Mouse (Mus musculus): ENCODE measurements around the gene 4930562C15Rik.

4930562C15Rik gene

DNA sequence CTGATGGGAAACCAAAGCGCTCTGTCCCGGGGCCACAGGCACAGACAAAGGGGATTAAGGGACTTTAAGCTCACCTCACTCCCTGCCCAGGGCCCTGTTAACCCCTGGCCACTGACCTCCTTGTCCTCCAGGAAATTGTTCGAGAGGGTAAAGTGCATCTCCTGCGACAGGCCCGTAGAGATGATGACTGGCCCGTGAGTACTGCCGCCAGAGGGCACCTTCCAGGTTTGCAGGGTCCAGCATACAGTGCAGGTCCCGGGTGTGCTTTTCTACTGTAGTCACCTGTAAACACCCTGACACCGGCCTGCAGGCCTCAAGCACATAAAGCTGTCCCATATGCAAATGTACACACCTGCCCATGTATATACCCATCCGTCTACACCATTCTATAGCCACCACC lies 26.2 kb downstream of the 4930562C15Rik start:
- peak; percentile 31 for DNase-seq (ENCODE audit: low read depth)

DNA sequence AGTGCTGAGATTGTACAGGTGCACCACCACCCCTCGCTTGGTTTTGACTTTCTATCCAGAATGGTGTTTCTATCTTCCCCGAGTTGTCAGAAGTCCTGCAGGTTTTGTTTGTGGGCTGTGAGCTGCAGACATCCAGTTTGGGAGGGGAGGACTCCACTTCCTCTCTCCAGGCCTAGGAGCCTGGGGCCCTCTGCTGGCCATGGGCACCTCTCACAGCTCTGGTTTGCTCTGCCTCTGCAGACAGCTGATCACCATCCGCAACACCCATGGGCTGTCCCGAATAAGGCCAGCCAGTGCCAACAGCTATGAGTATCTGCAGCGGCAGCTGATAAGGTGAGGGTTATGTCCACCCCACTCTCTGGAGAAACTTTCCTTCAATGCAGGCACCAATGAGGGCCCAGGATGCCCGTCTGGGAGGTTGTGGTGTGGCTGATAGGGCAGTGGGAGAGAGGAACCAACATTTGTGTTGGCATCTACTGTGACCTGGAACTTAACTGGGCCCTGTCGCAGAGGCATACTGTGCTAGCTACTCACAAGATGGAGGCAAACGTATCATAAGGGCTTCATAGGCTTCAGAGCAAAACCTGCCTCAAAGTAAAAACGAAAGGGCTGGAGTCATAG lies 27.8 kb downstream of the 4930562C15Rik start:
- DNase-seq (ENCODE audit: low read depth), result peak; percentile 72

DNA sequence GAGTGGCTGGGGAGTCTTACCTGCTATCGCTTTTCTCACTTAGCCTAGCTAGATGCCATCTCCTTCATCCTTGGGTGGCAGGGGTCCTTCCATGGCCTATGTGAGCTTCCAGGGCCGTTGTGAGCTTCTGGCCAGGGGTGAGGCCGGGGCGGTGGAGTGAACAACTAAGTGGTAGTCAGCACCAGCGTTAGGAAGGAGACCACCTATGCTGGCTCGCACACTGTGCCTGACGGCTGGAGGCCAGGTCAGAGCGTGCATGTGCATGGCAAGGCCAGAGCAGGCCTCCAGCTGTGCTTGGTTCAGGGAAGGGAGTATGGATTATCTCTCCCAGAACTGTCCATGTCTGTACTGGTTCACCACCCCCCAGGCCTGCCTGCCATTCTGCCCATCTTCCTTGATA lies 28.5 kb downstream of the 4930562C15Rik start:
- DNase-seq (ENCODE audit: low read depth), result no peak

DNA sequence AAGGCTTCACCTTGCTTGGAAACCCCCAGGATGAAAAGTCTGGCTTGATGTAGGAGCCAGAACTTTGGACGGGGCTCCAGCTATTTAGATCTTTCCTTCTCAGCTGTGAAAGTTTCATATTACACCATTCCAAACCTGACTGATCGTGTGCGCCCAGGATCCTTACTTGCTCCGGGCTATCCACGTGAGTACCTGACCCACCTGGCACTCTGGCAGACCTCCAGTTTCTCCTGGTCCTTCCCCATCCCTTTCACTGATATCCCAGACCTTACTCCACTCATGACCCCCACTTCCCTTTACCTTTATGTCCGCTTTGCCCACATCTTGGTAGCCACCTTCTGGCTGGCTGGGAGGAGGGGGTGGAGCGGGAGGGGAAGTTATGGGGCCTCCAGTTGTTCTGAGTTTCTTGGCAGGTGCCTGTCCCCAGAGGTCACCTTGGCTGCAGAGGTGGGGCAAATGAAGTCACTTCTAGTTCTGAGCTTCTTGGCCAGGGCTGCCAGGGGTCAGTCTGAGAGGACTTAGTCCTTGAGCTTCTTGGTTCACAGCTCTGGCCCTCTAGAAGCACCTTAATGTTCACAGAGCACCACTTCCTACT lies 31.0 kb downstream of the 4930562C15Rik start:
- no peak for DNase-seq (ENCODE audit: low read depth)

DNA sequence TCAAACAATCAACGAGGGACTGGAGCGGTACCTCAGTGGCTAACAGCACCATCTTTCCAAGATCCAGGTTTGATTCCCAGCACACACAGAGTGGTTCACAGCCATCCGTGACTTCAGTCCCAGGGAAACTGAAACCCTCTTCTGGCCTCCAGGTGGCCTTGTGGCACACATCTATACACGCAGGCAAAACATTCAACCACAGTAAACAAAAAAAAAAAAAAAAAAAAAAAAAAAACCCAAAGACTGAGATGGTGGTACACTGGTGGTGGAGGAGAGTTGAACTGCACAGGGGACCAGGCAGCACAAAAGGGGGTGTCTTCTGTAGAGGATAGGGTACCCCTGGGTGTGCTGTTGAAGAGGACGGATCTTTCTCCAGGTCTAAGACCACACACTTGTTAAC lies 35.3 kb downstream of the 4930562C15Rik start:
- no peak for DNase-seq (ENCODE audit: low read depth)

DNA sequence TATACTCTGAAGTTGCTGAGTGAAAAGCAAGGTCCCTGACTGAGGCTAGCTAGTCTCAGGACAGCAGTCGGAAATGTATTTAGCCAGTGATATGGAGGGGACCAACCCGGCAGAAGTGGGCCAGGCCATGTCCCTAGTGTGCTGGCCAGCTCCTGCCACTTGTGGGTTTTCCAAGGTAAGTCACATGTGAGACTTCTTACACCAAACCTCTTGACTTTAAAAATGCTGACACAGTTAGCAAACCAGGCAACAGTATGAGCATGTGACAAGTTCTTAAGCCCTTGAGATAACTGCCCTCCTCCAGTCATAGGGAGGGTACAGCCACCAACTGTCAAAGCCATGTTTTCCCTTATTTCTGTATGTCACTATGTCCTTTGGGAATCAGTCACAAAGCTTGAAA lies 36.7 kb downstream of the 4930562C15Rik start:
- DNase-seq (ENCODE audit: low read depth), result peak; percentile 3

DNA sequence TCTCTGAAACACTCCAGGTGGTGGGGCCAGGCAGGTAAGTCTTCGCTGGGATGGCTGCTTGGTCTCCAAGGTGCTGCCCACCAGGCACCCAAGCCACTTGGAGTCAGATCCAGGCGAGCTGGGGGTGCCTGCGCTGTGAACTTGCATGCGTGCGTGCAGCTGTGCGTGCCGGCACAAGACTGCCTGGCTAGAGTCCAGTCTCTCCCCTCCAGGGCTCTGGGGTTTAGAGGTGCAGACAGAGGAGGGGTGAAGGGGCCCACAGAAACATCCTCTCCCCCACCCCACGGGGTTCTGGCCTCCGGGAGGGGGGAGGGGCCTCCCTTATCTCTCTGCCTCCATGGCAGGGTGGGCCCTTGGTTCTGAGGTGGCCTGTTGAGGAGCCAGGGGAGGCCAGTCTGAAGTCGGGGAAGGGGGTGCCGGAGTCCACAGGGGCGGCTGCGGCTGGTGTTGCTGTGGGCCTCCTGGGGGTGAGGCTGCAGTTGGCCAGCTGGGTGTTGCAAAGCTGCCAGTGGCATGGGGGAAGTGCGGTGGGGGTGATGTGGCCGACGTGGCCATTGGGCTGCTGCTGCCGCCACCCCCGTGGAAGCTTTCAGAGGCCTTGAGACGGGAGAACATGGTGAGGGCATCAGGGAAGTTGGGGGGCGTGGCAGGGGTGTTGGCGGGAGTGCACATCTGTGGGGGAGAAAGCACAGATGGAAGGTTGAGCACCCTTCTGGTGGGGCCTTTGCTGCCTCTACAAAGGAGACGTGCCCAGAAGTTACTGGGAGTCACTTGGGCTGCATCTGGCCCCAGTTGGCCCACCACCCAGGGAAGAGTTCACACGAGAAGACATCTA lies 40.2 kb downstream of the 4930562C15Rik start:
- no peak for DNase-seq (ENCODE audit: low read depth)

DNA sequence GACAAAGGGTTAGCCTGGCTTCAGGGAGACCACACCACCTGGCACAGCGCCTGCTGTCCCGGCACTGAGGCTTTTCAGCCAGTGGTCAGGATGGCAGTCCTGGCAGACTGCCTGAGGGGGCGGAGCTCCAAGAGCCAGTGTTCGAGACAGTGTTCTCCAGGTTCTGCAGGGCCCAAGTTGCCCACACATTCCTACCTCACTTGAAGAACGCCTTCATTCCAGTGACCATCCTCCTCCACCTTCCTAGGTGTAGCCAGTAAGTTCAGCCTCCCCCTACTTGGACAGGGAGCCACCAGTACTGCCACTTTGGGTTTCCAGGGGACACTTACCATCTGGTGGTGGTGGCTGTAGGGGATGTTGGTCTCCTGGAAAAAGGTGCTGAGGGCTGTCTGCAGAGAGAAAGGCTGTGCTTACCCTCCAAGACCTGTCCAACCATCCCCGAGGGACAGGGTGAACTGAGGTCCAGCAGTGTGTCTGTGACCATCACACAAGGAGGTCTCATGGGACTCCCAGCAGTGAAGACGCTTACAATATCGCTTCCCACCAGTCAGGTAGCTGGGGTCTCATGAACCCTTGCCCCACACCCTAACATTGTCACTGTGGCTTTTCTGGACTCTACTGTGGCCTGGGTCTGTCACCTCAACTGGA lies 40.9 kb downstream of the 4930562C15Rik start:
- DNase-seq (ENCODE audit: low read depth), result no peak

DNA sequence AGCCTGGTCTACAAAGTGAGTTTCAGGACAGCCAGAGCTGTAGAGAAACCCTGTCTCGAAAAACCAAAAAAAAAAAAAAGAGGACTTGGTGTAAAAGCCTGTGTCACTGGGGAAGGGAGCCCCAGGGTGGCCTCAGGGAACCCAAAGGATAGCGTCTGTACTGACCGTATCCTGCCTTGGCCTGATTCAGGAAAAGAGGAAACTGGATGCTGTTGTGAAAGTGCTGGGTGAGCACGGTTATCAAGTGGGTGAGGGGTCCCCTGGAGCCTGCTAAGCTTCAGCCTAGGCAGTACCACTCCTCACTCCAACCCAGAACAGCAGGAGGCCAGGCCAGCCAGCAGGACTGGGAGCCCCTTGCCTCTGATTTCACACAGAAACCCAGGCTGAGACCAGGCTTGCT lies 42.0 kb downstream of the 4930562C15Rik start:
- DNase-seq (ENCODE audit: low read depth), result no peak

DNA sequence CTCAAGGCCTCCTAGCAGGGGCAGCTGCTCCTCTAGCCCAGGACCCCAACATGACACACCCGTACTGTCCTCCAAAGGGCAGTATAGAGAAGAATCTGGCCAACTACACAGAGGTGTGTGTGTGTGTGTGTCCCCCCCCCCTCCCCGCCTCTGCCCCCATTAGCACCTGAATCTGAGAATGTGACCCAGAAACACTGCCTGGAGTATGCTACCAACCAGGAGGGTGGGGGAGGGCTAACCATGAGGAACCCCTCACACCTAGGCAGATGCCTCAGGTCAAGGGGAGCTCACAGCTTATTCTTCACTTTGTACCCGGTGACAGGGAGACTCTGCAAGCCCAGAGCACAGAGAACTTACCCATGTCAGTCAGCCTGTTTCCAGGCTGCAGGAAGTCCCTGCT lies 42.5 kb downstream of the 4930562C15Rik start:
- DNase-seq (ENCODE audit: low read depth), result no peak

DNA sequence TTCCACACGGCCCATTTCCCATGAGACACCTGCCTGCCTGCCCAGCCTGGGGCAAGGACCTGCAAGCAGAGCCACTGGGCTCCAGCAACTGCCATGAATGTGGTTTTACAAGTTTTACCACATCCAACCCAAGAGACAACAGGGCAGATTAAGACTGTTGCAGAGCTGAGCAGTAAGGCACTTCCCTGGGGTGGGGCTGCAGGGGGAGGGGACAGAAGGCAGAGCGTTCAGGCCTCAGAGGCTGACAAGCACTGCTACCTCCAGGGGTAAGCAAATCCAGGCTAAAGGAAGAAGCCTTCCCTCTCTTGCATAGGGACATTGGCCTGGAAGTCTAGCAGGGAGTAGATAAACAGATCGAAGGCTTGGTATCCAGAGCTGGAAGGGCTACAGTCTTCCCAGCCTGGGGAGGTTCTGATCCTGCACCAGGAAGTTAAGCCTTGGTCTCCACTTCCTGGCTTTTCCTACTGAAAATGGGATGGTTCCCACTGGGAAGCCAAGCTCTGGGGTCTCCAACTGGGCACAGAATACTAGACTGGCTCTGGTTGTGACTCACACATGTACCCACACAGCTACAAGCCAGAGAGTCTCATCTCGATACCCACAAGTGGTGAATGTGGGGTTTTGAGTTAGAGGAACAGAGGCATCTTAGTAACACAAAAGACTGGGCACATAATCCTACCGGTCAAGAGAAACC lies 43.1 kb downstream of the 4930562C15Rik start:
- DNase-seq (ENCODE audit: low read depth), result peak; percentile 81

DNA sequence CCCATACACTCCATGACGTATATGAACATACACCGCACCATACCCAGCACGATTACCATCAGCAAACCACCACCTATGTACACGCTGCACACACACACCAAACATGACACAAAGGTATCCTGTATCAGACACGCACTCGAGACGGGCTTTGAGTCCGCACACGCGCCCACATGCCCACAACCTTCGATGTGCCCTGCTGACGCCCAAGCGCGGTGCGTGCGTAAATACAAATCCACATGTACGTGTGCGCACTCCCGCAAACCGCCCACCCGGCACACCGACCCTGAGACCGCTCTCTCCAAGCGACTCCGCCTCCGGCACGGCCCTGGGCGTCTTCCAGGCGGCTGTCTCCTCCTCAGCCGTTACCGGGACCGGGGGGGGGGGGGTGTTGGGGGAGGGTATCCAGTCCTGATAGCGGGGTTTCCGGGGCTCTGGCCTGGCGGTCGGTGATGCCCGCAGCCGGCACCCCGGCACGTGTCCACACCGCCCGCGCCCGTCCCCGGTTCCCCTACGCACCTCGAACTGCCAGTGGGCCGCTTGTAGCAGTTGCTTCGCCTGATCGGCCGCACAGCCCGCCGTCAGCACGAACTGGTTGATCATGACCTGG lies 44.0 kb downstream of the 4930562C15Rik start:
- peak; percentile 86 for DNase-seq (ENCODE audit: low read depth)

DNA sequence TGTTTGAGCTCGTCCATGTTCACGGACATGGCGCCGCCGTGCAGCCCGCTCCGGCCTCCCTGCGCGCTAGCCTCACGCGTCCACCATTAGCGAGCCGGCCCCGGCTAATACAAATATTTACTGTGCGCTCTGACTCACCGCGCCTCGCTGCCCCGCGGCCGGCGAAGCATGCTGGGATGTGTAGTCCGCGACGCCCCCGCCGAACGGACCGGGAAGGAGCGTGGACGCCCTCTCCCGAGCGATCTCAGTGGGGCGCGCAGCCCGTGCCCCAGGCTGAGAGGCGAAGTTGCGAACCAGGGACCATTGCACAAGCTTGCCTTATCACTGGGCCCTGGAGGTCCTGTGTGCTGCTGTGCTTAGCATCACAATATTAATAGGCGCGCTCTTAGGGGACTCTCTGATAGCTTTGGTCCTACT lies 44.5 kb downstream of the 4930562C15Rik start:
- DNase-seq (ENCODE audit: low read depth), result peak; percentile 84

DNA sequence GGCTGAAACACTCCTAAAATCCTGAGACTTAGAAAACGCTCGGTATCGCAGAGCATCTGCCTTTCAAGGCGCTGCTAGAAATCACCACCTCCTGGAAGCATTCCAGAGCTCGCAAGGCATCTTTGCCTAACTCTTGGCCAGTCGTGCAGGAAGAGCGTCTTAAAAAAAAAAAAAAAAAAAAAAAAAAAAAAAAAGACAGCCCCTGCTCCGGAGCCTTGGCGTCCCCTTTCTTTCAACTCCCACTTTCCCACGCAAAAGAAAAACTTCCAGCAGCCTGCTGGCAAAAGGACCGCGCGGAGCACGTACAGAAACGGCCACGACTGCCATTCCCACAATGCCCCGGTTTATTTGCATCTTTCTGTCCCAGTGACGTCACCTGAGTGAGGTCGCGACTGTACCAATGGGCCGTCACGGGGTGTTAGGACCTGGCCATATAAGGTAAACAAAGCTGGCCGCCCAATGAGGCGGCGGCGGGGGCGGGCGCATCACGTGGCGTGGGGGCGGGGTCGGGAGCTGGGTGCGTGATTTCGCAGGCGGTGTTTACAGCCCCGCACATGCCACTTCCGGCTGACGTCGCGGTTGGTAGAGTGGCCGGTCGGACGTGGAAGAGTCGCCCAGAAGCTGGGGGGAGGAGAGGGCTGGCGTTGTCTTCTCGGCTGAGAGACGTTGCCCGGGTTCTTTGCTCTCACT lies 45.1 kb downstream of the 4930562C15Rik start, which contains the start of gene Ubald1:
Gene Ubald1, minus strand, starts transcription at position 180 of the 690 bp plus-strand sequence.
- DNase-seq (ENCODE audit: low read depth), result peak; percentile 96

DNA sequence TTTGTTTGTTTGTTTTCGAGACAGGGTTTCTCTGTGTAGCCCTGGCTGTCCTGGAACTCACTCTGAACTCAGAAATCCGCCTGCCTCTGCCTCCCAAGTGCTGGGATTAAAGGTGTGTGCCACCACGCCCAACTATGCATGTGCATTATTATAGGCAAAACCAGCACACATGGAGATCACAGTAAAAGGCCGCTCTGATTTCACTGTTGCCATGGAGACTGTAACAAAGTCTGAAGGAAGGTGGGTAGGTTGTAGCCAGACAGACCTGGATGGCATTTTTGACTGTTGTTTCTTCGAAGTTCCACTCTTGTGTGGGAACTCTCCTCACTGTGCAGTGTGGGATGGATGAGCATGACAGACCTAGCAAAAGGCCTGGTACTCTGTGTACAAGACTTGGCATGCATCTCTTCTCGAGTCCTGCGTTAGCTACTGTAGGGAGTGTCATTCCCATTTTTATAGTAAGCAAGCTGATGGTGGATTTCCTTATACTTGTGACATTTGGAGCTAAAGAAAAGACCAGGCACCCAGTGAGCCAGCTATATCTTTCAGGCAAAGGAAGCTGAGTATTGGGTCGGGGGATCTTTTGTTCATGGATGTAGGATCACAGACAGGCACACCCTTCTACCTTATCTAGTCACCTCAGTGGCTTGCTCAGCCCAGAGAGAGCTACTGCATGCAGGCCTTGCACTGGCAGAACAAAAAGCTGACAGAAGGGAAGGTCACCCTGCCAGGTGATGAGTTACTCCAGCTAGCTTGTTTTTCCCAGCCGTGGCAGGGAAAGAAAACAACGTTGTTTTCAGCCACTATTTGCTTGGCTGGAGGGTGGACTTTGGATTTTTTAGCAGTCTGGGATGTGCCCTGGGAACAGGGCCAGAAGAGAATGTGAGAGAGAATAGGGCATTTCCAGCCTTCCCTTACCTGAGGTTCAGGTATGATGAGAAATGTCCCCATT lies 46.5 kb downstream of the 4930562C15Rik start:
- DNase-seq (ENCODE audit: low read depth), result peak; percentile 68

DNA sequence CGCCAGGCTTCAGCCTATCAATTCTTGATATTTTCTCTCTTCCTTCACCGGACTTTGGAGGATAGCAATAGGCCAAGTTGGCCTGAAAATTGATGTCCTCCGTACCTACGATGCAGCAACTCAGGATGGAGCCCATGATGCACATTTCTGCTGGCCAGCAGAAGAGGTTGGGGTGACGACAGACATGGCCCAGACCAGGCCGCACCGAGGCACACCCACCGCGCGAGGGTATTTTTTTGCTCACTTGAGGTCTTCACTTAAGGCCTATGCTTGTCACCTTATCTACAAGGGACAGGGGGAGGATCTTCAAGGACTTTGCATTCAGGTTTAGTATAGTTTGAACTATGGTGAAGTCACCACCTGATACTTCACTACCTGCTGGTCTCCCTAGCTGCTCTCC lies 49.7 kb downstream of the 4930562C15Rik start:
- DNase-seq (ENCODE audit: low read depth), result no peak

DNA sequence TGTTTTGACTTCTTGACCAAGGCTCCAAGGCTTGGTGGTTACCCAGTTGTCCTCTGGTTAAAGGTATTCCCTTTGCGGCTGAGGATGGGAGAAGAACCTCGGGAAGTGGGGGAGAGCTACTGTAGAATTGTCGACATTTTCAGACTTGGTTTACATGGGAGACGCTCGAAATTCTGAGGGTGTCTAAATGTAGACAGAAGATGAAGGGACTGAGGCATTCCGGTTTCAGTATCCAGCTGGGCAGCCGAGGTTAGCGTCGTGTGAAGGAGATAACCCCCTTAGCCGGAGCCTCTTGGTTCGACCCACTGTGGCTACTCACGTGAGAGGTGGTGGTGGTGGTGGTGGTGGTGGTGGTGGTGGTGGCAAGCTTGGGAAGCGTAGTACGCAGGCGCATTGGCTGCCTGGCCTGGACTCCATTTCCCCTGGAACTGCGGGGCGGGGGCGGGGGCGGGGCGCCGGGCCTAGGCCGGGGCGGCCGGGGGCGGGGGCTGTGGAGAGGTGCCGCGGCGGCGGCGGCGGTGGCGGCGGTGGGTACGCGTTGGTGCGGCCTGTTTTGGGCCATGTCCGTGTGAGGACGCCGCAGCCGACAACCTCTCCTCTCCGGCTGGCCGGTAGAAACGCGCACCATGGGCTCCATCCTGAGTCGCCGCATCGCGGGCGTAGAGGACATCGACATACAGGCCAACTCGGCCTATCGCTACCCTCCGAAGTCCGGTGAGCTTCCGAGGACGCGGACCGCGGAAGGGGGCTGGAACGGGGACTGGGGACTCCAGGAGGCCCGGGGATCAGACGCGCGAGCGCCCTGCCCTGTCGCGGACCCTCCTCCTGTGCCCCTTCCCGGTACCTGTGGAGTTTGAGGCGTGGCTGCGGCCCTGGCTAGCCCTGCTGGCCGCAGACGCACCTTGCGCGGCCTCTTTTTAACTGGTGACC lies 50.8 kb downstream of the 4930562C15Rik start, which contains the start of gene Mgrn1:
Gene Mgrn1, plus strand, starts transcription at position 490 of the 930 bp plus-strand sequence.
- DNase-seq (ENCODE audit: low read depth), result peak; percentile 87

DNA sequence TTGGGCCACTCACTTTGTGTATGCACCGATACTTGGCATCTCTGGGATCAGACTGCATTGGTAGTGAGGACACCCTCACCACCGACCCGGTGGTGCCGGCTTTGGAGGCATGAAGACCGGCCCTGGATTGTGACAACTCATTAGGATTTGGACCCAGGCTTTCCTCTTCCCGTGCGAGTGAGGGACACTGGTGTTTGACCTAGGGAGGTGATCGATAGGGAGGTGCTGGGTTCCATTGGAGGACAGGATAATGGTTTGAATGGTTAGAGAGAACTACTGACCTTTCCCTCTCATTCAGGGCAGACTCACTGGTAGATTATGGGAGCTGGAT lies 51.4 kb downstream of the 4930562C15Rik start:
- DNase-seq (ENCODE audit: low read depth), result no peak
